Mouse (Mus musculus) myocyte (in vitro differentiated cells): ENCODE data around the gene Slfn3.

Experiments
- CEBPB ChIP-seq: IDR thresholded peaks from 2 replicates; pipeline ENCODE4 v1.6.1; 2011; ENCODE audit warnings: mild to moderate bottlenecking, moderate library complexity; ENCODE audit not compliant: poor library complexity, insufficient read depth, severe bottlenecking
- MAX ChIP-seq: IDR thresholded peaks from one replicate; pipeline ENCODE4 v1.6.1; 2011; ENCODE audit warnings: low read depth, mild to moderate bottlenecking, control low read depth
- MYOG ChIP-seq, 3 experiments: IDR thresholded peaks; one replicate each; pipeline ENCODE4 v1.6.1; 2011; ENCODE audit warnings: control low read depth in 2 of 3, low read depth in 2 of 3, mild to moderate bottlenecking in 2 of 3; ENCODE audit not compliant: insufficient read length in 2 of 3, control insufficient read depth in 1 of 3, insufficient read depth in 1 of 3
- POLR2A ChIP-seq: IDR thresholded peaks from one replicate; pipeline ENCODE4 v1.6.1; 2011; ENCODE audit warnings: low read depth, mild to moderate bottlenecking, control low read depth, moderate library complexity; ENCODE audit not compliant: insufficient read length
- REST ChIP-seq: IDR thresholded peaks from one replicate; pipeline ENCODE4 v1.6.1; 2011; ENCODE audit warnings: mild to moderate bottlenecking, control low read depth, moderate library complexity; ENCODE audit not compliant: insufficient read depth, insufficient read length
- TCF12 ChIP-seq: IDR thresholded peaks from one replicate; pipeline ENCODE4 v1.6.1; 2011; ENCODE audit warnings: mild to moderate bottlenecking, control low read depth; ENCODE audit not compliant: poor library complexity, insufficient read depth, severe bottlenecking
- USF1 ChIP-seq: IDR thresholded peaks from one replicate; pipeline ENCODE4 v1.6.1; 2011; ENCODE audit warnings: low read depth, mild to moderate bottlenecking, control low read depth, moderate library complexity

DNA sequence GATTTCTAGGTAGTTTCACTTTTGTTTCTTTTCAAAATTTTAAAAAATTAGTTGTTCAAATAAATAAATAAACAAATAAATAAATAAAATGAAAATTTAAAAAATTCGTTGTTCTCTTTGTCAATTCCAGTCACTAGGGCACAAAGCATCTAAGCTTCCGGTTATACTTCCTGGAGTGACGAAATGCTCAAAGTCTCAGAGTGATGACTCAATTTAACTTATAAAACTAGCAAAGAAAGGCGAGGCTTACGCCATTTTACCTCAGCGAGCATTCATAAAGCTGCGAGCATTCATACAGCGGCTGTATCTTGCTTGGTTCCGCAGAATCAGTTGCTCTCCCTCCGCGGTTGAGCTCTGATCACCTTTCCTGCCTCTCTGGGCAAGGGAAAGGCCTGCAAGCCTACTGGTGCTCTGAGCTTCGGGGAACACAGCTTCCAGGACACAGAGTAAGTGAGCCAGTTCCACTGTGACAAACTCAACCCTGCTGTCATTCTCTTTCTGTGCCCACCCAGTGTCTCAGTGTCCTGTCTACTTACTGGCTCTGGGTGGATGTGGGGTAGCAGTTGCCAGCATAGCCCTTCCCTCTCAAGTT is 16.1 kb upstream of the Slfn3 start, which contains the start of gene Slfn4:
- TF ChIP-seq MAX, result no peak
- TF ChIP-seq USF1, result no peak
- no peak for TF ChIP-seq POLR2A
- no peak for TF ChIP-seq TCF12
- TF ChIP-seq CEBPB, result no peak
- TF ChIP-seq MYOG (IDR thresholded peaks at IDR 0.05; ENCODE audit: control insufficient read depth in 1 of 3, insufficient read depth in 1 of 3, insufficient read length in 2 of 3, low read depth in 2 of 3), result no peak
- TF ChIP-seq REST, result no peak
